Mouse (Mus musculus) lung, adult 2 months (tissue): ENCODE data around the gene Eml6.

Experiments used
- CTCF ChIP-seq: fragments of 200-500 bp; IDR thresholded peaks from 2 replicates; pipeline ENCODE4 v1.5.1; 2011; ENCODE audit warnings: mild to moderate bottlenecking, low read length, control low read depth; ENCODE audit not compliant: insufficient read depth
- POLR2A ChIP-seq: fragments of 200-500 bp; IDR thresholded peaks from 2 replicates; pipeline ENCODE4 v1.6.1; 2011; ENCODE audit warnings: low read depth, mild to moderate bottlenecking, control low read depth, low read length, borderline replicate concordance; ENCODE audit errors: extremely low read depth

DNA sequence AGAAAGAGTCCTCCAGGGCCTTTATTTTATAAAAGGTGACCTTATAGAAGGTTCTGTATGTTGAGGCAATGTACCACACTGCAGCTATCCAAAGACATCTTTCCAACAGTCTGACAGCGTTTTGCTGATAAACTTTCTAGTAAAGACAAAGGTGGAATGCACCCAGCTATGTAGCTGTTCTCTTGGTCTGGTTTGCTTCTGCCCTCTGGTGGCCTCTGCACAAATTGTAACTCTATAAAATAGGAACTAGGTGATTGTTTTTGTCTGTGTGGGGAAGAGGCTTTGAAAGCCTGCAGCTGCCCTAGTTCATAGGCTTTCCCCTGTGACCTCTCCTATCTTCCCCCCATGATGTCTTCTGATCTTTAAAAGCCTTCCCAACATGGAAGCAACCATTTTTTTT, 140.7 kb downstream of the Eml6 start:
- peak; percentile 30; the same call in 1 of the 2 replicates for TF ChIP-seq CTCF
- TF ChIP-seq POLR2A = no peak
